ENCODE assay signal across 10 mouse cellular contexts in genomic region chr5:139081370-139081769, GRCm38 (mm10).
DNase-seq lines count a peak whose midpoint lies in the region; ATAC-seq and TF ChIP-seq lines count a peak whose summit lies in the region.
"Had no signal": no experiment of that assay in that cellular context is flagged by ENCODE, and none has a peak within 500 bp of the region (broad histone marks: within the 10 kb centered on the region; RNA-seq: fewer than 3 reads in every experiment).

No protein-coding gene starts in this region.

- no peak overlapping the region for H3K4me3 ChIP-seq in gastrocnemius, adult 2 months
- H3K4me3 ChIP-seq: liver, embryonic 12.5 days had no signal

- peak overlapping the region; percentile 79 for H3K27ac ChIP-seq in gastrocnemius, adult 2 months
- H3K27ac ChIP-seq: liver, embryonic 12.5 days had no signal

- no peak for TF ChIP-seq CTCF in gastrocnemius, adult 2 months (IDR thresholded peaks at IDR 0.05)

- intact Hi-C loops in gastrocnemius, adult 2 months (cut with DNase I), result loop anchor here (5.0 kb wide), 1 partner anchor 84 kb away; the partner anchor contains the start of gene Pdgfa

- DNase-seq in gastrocnemius, adult 2 months, result peak; percentile 39
- no peak for DNase-seq in gastrocnemius, postnatal 25 days
- peak; percentile 43 for DNase-seq in testis, postnatal 14 days (ENCODE audit: low spot score)
- no peak for DNase-seq in testis, postnatal 10 days (ENCODE audit: low spot score)
- DNase-seq in kidney, adult 8-10 months, result peak; percentile 24 to 34
- no peak for DNase-seq in layer of hippocampus, postnatal 10 days (ENCODE audit: low spot score in 2 of 2)
- DNase-seq in adipocyte (ENCODE audit: low spot score), result no peak
- DNase-seq: thymus, adult 18-20 months had no signal

- no peak for ATAC-seq in granulocyte monocyte progenitor cell, adult 5-6 weeks (replicated peaks; ENCODE audit: poor library complexity, severe bottlenecking)
- ATAC-seq: liver, embryonic 12.5 days had no signal

Comparison
In these comparisons a context has a peak if more than half of its experiments do, and no peak if none do; other contexts are left out.
1. DNase-seq: peak in gastrocnemius, adult 2 months (single experiment), testis, postnatal 14 days (single experiment) and kidney, adult 8-10 months (2 of 2); none in gastrocnemius, postnatal 25 days (single experiment), testis, postnatal 10 days (single experiment), layer of hippocampus, postnatal 10 days (0 of 2) and adipocyte (single experiment).